Mouse (Mus musculus): ENCODE measurements around the gene Calhm2. TPM values are rescaled to one million over a fixed set of nuclear protein-coding genes. Genes with fewer than 3 reads are reported as not detected.

The Calhm2 gene
- total RNA-seq, 1 experiment from 2014 or later = 46.8 TPM

GRCm38 (mm10) chr19:47090550-47091156, 47.4 kb downstream of the Calhm2 start, which contains the start of the genes Usmg5 and Pdcd11:
Gene Usmg5 (minus strand): TSS chr19:47090647.
Gene Pdcd11 (plus strand): TSS chr19:47090768.
- ATAC-seq (ENCODE audit: extremely low read depth, insufficient number of reproducible peaks, low FRiP score, poor library complexity, severe bottlenecking) = peak; percentile 98

GRCm38 (mm10) chr19:47089718-47090525, 48.2 kb downstream of the Calhm2 start:
- ATAC-seq (ENCODE audit: extremely low read depth, insufficient number of reproducible peaks, low FRiP score, poor library complexity, severe bottlenecking) = no peak

- no peak for ATAC-seq (ENCODE audit: extremely low read depth, insufficient number of reproducible peaks, low FRiP score, poor library complexity, severe bottlenecking)
Observed at GRCm38 (mm10) chr19:47088226-47088625, 49.9 kb downstream of the Calhm2 start.

GRCm38 (mm10) chr19:47067924-47068611, 70.0 kb downstream of the Calhm2 start:
- ATAC-seq (ENCODE audit: extremely low read depth, insufficient number of reproducible peaks, low FRiP score, poor library complexity, severe bottlenecking) = peak; percentile 79

- peak; percentile 92 for ATAC-seq (ENCODE audit: extremely low read depth, insufficient number of reproducible peaks, low FRiP score, poor library complexity, severe bottlenecking)
Observed at GRCm38 (mm10) chr19:47067096-47067882, 70.8 kb downstream of the Calhm2 start, which contains the start of gene Taf5. Gene Taf5 (plus strand): TSS chr19:47067746.

GRCm38 (mm10) chr19:47065860-47066259, 72.2 kb downstream of the Calhm2 start:
- no peak for ATAC-seq (ENCODE audit: extremely low read depth, insufficient number of reproducible peaks, low FRiP score, poor library complexity, severe bottlenecking)

- no peak for ATAC-seq (ENCODE audit: extremely low read depth, insufficient number of reproducible peaks, low FRiP score, poor library complexity, severe bottlenecking)
Observed at GRCm38 (mm10) chr19:47057684-47058083, 80.4 kb downstream of the Calhm2 start.

Other genes with a start within 250 kb of the Calhm2 start
- 0.23 TPM in 1 of 2 replicates, not detected in the other for gene Ina, start 123.6 kb downstream of the Calhm2 start, total RNA-seq (2017)
- 79.9 and 87.5 TPM in 2 replicates for gene Nt5c2, start 123.1 kb downstream of the Calhm2 start, total RNA-seq (2017)
- gene Pcgf6, start 87.4 kb downstream of the Calhm2 start, total RNA-seq (2017) = 12.4 and 14.4 TPM in 2 replicates
- 18.2 and 18.4 TPM in 2 replicates for gene Taf5, start 70.5 kb downstream of the Calhm2 start, total RNA-seq (2017)
- gene Usmg5, start 47.6 kb downstream of the Calhm2 start, total RNA-seq (2017) = 103 and 125 TPM in 2 replicates
- 19.6 and 23.2 TPM in 2 replicates for gene Pdcd11, start 47.5 kb downstream of the Calhm2 start, total RNA-seq (2017)
- gene Calhm1, start 6.0 kb upstream of the Calhm2 start, total RNA-seq (2017) = not detected in 2 replicates
- not detected in 2 replicates for gene Calhm3, start 19.5 kb upstream of the Calhm2 start, total RNA-seq (2017)
- gene Neurl1a, start 40.5 kb upstream of the Calhm2 start, total RNA-seq (2017) = 0.12 TPM in 2 replicates

Data from neutrophil, adult 5-6 weeks (primary cell).